Mouse (Mus musculus) adrenal gland, postnatal 25 days (tissue): ENCODE measurements around the gene Map2k1. TPM values are rescaled to one million over a fixed set of nuclear protein-coding genes. Genes with fewer than 3 reads are reported as not detected.
"Not testable (repeated sequence)": the region's sequence is repeated elsewhere in the genome, so short reads cannot be mapped to it uniquely, and the experiment has no call there.

Experiments
- DNase-seq: peaks from one replicate; pipeline ENCODE4 v3.0.0; 2021; ENCODE audit warnings: mixed read lengths
- long read RNA-seq: library from polyadenylated mRNA; stranded (forward); transcript quantifications from one replicate; pipeline ENCODE4 v2.0.0, GENCODE M21; 2021
- total RNA-seq: library from RNA; stranded (reverse); gene quantifications from 2 replicates; pipeline ENCODE4 v1.2.3, GENCODE M21; 2021

Gene Map2k1
- total RNA-seq: 65.4 and 68.3 TPM in 2 replicates
- long read RNA-seq, transcript Map2k1-201 (11 exons, 2,436 nt): major isoform, 122 of 133 reads
- long read RNA-seq, partial matches to known transcripts: 8 of 133 reads
- long read RNA-seq, other reads (novel, unspliced or antisense): 2 of 133 reads

DNA sequence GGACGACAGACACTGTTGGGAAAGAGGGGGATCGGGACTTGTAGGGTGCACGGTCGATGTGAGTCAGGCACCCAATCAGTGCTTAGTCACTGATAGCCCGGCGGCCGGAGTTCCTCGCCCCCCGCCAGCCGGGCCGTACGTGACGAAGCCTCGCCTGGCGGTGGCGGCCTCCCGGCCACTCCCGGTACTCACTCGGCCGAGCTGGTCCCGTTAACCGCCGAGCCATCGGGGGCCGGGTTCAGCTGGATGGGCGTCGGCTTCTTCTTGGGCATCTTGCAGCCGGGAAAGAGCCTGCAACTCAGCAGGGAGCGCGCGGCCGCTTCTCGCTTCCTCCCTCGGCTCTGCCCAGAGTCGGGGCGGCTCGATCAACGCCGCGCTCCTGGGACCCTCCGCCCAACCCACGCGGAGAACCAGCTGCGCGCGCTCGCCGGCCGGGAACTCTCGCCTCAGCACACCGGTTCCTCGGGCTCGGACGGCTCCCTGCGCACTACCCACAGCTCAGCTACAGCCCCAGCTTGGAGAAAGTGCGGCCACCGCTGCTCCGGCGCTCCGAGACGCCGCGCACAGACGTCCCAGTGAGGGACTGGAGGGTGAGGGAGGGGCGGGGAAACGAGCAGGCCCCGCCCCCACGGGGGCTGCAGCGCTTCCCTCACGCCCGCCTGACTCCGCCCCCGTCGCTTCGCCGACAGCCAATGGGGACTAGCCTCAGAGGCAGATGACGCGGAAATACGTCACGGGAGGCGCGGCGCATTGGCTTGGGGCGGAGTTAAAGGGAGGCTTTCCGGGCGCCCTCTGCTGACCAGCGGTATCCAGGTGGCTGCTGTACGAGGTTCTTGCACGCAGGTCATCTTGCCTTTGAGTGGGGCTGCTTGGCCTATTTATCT lies at the start of gene Map2k1:
Gene Map2k1 (minus strand): TSS at position 611 of the 884 bp plus-strand sequence.
- DNase-seq: peak; percentile 100

- not testable (repeated sequence) for DNase-seq
Observed at GRCm38 (mm10) chr9:64303086-64303485, 49.7 kb upstream of the Map2k1 start.

GRCm38 (mm10) chr9:64282404-64282987 lies 29.1 kb upstream of the Map2k1 start:
- DNase-seq: no peak

DNA sequence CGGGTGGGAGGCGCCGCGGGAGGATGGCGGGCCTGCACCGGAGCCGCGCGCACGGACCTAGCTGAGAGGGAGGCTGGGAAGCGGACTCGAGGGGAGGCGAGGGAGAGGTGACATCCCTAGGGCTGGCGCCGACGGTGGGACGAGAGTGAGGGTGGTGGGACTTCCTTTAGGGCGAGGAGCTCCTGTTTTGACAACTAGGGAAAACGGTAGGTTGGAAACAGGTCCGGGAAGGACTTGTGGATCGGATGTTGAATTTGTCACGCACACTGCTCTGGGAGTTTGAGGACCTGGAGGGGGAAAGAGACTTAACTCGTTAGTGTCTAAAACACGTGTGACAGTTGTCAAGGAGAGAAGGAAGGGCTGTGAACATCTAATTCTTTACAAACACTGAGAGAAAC lies 28.3 kb upstream of the Map2k1 start:
- no peak for DNase-seq

DNA sequence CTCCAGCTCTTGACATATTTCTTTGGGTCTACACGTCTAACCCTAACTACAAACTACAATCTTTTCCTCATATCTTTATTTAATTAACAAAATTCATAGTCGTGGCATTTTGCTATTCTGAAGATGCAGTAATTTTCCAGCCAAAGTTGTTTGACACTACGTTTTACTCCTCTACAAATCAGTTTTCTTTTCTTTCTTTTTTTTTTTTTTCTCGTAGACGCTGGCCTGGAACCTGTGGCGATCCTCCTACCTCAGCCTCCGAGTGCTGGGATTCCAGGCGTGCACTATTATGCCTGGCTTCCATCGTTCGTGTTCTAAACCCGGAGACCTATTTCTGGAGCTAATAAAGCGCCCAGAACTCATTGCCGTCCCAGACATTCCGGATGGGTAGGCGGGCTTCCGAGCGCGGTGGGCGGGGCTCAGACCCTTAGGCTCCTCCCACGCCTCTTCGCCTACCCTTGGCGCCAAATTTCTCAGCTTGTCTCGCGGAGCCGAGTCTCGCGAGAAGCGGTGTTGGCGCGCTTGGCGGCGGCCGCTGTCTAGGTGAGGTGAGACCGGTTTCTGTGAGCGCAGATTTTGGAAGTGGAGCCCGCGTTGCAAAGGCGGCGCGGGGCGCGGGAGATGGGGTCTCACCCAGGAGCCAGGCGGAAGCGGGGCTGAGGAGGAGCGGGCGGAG lies 27.8 kb upstream of the Map2k1 start, which contains the start of gene Tipin:
Gene Tipin (plus strand): TSS at position 477 of the 676 bp plus-strand sequence.
- DNase-seq: peak; percentile 96

- no peak for DNase-seq
Observed at GRCm38 (mm10) chr9:64278665-64279310, 25.4 kb upstream of the Map2k1 start.

DNA sequence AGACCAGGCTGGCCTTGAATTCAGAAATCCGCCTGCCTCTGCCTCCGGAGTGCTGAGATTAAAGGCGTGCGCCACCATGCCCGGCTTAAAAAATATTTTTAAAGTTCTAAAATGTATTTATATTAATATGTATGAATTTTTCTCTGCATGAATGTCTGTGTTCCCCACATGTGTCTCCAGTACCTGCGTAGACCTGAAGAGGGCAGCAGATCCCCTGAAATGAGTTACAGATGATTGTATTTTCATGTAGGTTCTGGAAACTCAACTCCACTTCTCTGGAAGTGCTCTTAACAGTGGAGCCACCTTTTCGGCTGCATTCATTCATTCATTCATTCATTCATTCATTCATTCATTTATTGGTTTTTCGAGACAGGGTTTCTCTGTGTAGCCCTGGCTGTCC lies 24.3 kb upstream of the Map2k1 start:
- peak; percentile 68 for DNase-seq

DNA sequence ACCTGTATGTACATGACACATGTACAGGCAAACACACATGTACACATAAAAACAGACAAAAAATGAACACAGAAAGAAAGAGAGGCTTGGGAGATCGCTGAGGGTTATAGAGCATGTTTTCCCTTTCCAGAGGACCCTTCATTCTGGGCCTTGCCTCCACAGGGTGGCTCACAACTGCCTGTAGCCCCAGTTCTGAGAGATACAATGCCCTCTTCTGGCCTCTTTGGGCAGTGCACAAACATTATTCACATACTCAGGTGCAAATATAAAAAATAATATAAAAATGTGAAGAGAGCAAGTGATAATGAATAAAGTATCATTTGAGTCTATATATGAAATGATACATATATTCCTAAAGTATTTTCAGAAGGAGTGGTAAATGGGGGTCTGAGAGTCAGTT lies 21.5 kb upstream of the Map2k1 start:
- DNase-seq: no peak

DNA sequence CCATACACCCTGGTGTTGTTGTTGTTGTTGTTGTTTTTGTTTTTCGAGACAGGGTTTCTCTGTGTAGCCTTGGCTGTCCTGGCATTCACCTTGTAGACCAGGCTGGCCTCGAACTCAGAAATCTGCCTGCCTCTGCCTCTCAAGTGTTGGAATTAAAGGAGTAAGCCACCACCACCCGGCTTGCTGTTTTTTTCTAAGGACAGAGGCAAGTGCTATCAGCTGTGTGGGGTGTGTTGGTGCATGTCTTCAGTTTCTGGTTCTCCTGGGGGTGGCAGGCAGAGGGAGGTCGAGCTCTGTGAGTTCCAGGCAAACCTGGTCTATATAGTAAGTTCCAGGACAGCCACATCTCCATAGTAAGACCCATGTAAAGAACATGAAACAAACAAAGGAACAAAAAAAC lies 20.9 kb upstream of the Map2k1 start:
- no peak for DNase-seq

DNA sequence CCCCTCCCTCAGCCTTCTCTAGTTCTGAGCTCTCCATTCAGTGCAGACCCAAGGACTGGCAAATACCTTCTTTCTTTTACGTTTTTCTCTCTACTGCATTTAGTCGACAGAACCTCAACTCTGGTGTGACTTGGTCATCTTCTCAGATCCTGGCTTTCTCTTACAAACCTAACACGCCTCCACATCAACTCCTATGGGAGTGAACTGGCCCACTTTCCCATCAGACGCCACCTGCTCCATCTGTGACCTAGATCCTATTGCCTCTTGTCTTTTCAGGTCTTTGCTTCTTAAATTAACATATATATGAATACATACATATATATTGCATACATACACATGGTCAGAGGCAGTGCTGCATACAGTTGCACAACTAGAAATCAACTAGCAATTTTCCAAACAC lies 20.3 kb upstream of the Map2k1 start:
- DNase-seq: no peak

- DNase-seq: peak; percentile 23
Observed at GRCm38 (mm10) chr9:64272611-64273010, 19.2 kb upstream of the Map2k1 start.

GRCm38 (mm10) chr9:64271249-64271648 lies 17.8 kb upstream of the Map2k1 start:
- no peak for DNase-seq

DNA sequence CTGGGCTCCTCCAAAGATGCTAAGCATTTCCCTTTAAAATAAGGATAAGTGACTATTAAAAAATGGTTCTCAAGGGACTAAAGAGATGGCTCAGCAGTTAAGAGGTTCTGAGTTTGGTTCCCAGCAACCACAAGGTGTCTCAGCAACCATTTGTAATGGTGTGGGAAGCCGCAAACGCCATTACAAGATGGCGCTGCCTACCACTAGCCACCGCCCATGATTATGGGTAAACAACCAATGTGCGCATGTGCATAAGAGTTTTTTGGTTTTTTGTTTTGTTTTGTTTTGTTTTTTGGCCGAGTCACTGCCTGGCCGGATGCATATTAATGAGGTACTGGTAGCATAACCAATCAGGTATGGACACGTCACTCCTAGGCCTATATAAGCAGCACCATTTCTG lies 15.4 kb upstream of the Map2k1 start:
- DNase-seq: not testable (repeated sequence)

GRCm38 (mm10) chr9:64268196-64268595 lies 14.8 kb upstream of the Map2k1 start:
- no peak for DNase-seq

GRCm38 (mm10) chr9:64267231-64267630 lies 13.8 kb upstream of the Map2k1 start:
- no peak for DNase-seq

DNA sequence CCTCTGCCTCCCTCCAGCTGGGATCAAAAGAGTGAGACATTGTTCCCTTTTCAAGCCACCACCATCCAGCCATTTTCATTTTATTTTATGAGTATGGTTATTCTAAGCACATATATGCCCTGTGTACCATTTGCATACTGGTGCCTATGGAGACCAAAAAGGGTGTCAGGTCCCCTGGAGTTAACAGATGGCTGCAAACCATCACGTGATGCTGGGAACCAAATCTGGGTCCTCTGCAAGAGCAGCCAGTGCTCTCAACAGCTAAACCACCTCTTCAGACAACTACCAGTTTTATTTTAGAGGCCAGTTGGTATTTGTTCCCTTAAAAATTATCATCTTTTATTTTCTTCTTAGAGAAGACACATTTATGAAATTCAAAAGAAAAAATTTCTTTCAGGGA lies 11.4 kb upstream of the Map2k1 start:
- DNase-seq: no peak

GRCm38 (mm10) chr9:64261023-64261422 lies 7.6 kb upstream of the Map2k1 start:
- DNase-seq: no peak

GRCm38 (mm10) chr9:64259906-64260305 lies 6.5 kb upstream of the Map2k1 start:
- no peak for DNase-seq

DNA sequence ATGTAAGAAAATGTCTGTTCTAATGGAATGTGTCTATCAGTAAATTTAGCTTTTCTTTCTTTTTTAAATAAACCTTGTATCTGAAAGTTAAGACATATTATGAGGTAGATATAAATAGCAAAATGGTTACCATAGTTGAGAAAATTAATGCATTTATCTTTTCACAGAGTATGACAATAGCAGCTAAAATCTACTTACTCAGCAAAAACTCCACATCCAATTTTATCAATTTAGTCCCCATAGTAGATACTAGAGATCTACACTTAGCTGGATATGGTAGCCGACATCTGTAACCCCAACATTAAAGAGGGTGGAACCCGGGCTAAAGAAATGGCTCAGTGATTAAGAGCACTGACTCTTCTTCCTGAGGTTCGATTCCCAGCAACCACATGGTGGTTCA lies 2.8 kb upstream of the Map2k1 start:
- no peak for DNase-seq

- no peak for DNase-seq
Observed at GRCm38 (mm10) chr9:64255422-64255821, 2.0 kb upstream of the Map2k1 start.

GRCm38 (mm10) chr9:64252591-64253020 lies 825 bp downstream of the Map2k1 start:
- peak; percentile 18 for DNase-seq

GRCm38 (mm10) chr9:64250111-64250730 lies 3.2 kb downstream of the Map2k1 start:
- no peak for DNase-seq
